Mouse (Mus musculus) cerebellum, postnatal 36 days (tissue): ENCODE results near the gene Mkrn2.

Experiments used
- DNase-seq, 2 experiments: peaks; one replicate each; pipeline ENCODE4 v3.0.0; 2021 to 2022; ENCODE audit warnings: mixed read lengths in 2 of 2

Gene Mkrn2

DNA sequence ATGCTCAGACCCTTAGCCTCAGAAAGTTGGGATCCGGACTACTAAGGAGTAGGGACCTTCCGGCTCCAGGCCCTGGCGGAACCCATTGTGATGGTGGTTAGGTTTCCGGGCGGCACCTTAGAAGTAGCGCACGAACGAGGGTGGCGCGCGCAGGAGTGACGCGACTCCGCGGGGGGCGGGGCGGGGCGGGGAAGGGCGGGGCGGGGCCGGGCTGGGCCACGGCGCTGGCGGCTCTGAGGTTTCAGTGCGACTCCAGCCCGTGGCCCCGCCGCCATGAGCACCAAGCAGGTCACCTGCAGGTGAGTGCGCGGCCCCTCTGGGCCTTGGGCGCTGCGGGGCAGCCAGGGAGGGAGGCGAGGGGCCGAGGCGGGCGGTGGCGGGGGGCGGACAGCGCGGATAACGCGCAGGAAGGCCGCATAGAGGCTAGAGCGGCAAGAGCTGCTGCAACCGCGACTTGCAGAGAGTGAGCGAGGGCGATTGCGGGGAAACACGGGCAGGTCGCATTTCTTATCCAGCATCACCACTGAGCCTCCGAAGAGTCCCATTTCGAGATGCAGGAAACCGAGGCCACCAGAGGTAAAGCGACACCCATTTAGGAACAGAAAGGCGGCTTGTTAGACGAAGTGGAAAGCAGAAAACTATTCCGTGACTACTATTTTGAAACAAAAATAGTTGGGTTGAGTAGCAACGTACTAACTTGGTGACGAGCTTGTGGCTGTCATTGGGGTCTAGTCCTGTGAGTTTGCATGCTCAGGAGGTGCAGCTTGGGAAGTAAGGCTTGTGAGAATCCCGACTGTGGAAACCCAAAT, at the start of gene Mkrn2:
Mkrn2 (plus strand) TSS at position 188 of the 809 bp plus-strand sequence.
- DNase-seq = peak; percentile 86 to 89

DNA sequence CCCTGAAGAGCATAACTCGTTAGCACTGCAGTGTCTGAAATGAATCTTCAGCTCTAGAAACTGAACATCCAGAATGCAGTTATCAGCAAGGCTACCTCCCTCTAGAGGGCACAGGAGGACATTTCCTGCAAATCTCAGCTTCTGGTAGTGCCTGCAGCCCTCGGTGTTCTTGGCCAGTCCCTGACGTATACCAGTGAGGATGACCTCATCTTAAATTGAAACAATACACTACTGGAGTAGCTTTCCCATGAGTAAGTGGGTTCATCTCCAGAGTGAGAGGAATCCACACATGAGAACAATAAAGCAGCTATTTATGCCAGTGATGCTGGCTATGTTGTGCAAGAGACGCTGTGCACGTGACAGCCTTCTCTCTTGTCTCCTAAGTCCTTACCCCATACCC, 46.2 kb upstream of the Mkrn2 start:
- DNase-seq = no peak

- DNase-seq = no peak
Measured at GRCm38 (mm10) chr6:115558176-115558575, 43.5 kb upstream of the Mkrn2 start.

GRCm38 (mm10) chr6:115559651-115560632, 41.8 kb upstream of the Mkrn2 start:
- no peak for DNase-seq

GRCm38 (mm10) chr6:115565479-115566045, 36.1 kb upstream of the Mkrn2 start:
- DNase-seq = no peak

GRCm38 (mm10) chr6:115574171-115574570, 27.5 kb upstream of the Mkrn2 start:
- no peak for DNase-seq

DNA sequence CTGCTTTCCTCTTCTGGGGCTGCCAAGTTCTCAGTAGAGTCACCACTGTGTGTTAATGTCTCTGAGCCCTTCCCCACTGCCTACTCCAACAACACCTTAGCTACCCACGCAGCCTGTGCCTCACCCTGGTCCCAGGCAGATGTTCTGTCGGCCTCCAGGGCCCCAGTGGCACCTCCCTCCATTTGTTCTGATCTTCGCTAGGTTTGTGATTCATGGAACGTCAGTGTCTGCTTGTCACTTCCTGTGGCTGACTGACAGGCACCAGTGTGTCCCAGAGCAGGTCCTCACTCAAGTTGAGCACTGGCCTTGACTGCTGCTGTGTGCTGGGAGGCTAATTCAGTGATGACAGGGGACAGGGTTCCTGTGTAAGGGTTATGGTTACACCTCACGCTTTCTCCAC, 24.3 kb upstream of the Mkrn2 start:
- no peak for DNase-seq

GRCm38 (mm10) chr6:115577941-115578340, 23.8 kb upstream of the Mkrn2 start:
- no peak for DNase-seq

GRCm38 (mm10) chr6:115580810-115581209, 20.9 kb upstream of the Mkrn2 start:
- DNase-seq = no peak

GRCm38 (mm10) chr6:115582328-115583115, 19.2 kb upstream of the Mkrn2 start:
- DNase-seq = no peak

DNA sequence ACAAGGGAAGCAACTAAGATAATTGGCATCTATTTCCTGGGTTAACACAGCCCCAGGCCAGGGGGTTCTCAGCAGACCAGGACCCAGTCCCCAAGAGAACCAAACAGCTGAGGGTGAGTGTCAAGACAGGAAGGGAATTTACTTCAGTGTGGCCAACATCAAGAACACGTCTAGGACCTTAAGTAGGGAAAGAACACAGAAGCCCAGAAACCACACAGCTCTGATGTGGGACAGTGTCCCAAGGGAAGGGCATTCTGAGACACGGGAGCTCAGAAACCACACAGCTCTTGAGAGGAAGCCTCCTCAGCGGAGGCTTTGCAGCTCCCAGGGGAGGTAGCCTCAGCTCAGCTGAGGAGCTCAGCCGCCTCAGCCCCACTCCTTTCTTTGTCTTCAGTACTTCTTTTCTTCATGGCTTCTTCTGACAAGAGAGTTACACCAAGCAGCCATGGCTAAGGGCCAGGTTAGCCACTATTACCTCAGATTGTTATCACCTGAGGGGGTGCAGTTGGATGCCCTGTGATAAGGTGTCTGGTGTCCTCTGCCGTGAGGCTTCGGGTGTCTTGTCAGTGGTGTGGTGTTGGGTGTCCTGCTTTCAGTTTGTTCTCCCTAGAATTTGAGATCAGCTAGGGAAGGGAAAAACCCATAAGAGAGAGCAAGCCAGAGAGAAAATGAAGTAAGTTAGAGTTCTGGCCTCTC, 18.1 kb upstream of the Mkrn2 start:
- no peak for DNase-seq

DNA sequence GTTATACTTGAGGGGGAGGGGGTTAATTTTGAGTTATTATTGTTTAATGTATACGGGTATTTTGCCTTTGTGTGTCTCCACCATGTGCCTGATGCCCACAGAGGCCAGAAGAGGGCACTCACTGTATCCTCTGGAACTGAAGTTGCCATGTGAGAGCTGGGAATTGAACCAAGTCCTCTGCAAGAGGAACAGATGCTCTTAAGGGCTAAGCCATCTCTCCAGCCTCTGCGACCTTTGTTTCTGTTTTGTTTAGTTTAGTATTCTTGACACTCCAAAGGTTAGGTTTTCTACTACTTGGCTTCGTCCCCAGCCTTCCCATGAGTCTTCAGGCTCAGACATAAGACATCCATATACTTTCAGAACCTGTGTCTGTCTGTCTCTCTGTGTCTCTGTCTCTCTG, 17.5 kb upstream of the Mkrn2 start:
- DNase-seq = no peak

DNA sequence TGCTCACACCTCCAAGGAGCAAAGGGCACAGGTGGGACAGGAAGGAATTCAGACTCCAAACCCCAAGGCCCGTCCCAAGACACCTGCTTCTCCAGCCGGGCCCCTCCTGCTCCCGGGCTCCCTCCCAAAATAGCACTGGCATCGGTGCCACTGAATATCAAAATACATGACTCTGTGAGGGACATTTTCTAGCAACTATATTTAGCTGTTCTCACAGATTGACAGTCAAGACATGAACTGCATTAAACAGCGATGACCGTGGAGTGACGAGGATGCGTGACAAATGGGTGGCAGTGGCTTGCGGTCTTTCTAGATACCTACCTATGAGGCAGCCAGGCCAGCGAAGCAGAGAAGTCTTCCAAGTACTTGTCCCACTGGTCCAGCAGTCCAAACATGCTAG, 15.4 kb upstream of the Mkrn2 start:
- DNase-seq = no peak

- DNase-seq = no peak
Measured at GRCm38 (mm10) chr6:115591692-115592359, 9.9 kb upstream of the Mkrn2 start.

- DNase-seq = no peak
Measured at GRCm38 (mm10) chr6:115592458-115592857, 9.2 kb upstream of the Mkrn2 start, which contains the start of gene Mkrn2os. Gene Mkrn2os (minus strand): TSS chr6:115592576.

DNA sequence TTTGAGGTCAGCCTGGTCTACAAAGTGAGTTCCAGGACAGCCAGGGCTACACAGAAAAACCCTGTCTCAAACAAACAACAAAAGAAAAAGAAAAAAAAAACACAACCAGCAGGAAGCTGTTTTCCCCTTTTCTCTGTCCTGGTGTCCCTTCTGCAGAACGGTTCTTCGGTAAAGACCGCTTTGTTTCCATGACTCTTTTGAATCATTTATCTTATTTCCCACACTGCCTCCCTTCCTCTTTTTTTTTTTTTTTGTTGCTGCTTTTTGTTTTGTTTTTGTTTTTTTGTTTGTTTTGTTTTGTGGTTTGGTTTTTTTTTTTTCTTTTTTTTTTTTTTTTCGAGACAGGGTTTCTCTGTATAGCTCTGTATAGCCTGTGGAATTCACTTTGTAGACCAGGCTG, 8.4 kb upstream of the Mkrn2 start:
- no peak for DNase-seq

- DNase-seq = no peak
Measured at GRCm38 (mm10) chr6:115594463-115594862, 7.2 kb upstream of the Mkrn2 start.

- no peak for DNase-seq
Measured at GRCm38 (mm10) chr6:115595667-115596066, 6.0 kb upstream of the Mkrn2 start.

DNA sequence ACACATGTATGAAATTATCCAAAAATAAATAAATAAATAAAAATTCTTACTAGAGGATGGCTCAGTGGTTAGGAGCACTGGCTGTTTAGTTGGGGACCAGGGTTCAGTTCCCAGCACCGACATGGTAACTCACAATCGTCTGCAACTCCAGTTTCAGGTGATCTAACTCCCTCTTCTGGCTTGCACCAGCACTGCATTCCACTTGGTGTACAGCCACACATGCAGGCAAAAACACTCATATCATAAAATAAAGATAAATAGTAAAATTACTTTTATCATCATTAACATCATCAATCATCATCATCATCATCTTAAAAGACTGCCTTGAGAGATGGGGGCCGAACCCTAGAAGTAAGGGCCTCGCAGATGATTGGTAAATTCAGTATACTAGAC, 384 bp upstream of the Mkrn2 start:
- peak in 1 of 2 experiments; percentile 22 for DNase-seq

GRCm38 (mm10) chr6:115606461-115606860, 4.8 kb downstream of the Mkrn2 start:
- DNase-seq = no peak

GRCm38 (mm10) chr6:115607429-115607828, 5.7 kb downstream of the Mkrn2 start:
- peak in 1 of 2 experiments; percentile 20 for DNase-seq
